Comparison of ENCODE assay signal across 9 mouse cellular contexts in the genomic region with DNA sequence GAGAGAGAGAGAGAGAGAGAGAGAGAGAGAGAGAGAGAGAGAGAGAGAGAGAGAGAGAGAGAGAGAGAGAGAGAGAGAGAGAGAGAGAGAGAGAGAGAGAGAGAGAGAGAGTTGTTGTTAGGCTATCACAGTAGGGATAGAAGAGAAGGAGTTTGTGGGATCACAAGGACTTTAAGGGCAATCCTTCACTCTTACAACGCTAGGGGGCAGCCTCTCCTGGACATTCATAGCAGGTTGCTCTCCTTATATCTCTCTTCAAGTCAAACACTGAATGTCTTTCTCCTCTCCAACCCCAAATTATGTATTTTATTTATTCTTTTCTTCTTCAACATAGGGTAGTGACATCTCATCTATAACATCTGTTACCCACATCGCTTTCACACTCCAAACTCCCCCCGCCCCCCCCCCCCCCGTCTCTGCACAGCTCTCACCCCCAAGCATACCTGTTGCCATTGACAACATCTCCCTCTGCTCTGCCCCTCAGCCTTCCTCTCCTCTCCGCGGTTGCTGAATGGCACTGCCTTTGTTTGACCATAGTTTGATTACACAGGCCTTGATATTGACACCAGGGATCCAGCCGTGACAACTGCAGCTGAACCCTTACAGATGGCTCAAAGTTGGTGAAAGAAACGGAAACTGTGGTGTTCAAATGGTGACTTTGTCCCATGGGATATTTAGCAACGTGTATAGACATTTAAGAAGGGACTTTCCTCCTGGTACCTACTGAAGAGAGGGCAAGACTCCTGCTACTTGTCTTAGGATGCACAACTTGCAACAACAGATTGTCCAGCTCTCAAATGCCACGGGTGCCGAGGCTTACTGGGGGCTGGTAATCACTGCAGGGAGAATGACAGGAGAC.
DNase-seq lines count a peak whose midpoint lies in the region; ATAC-seq lines count a peak whose summit lies in the region.
"Had no signal": no experiment of that assay in that cellular context is flagged by ENCODE, and none has a peak within 500 bp of the region (broad histone marks: within the 10 kb centered on the region; RNA-seq: fewer than 3 reads in every experiment).

No protein-coding gene starts in this region.

- H3K9ac ChIP-seq in forebrain, embryonic 15.5 days (replicated peaks), result no peak overlapping the region
- H3K9ac ChIP-seq in hindbrain, embryonic 13.5 days, result no peak overlapping the region
- H3K9ac ChIP-seq in midbrain, embryonic 12.5 days (replicated peaks), result no peak overlapping the region; the same call in 1 of the 2 replicates

- DNase-seq in R1 (ENCODE audit: low read depth, low spot score), result peak; percentile 68
- peak; percentile 35 for DNase-seq in cerebellum, adult 11 months
- DNase-seq in layer of hippocampus, postnatal 14 days (ENCODE audit: low spot score in 2 of 2), result peak; percentile 63 to 82
- DNase-seq in ovary, postnatal 14 days (ENCODE audit: low spot score), result no peak
- no peak for DNase-seq in T-cell, adult 2 months (ENCODE audit: low spot score)

- H3K4me3 ChIP-seq in forebrain, embryonic 15.5 days, result no peak overlapping the region
- H3K4me3 ChIP-seq in hindbrain, embryonic 13.5 days, result no peak overlapping the region
- H3K4me3 ChIP-seq in midbrain, embryonic 12.5 days, result peak overlapping the region; percentile 20; the same call in 1 of the 2 replicates
- H3K4me3 ChIP-seq: myocyte had no signal

- peak; percentile 85 for ATAC-seq in forebrain, embryonic 15.5 days (replicated peaks)
- ATAC-seq in hindbrain, embryonic 13.5 days (ENCODE audit: low FRiP score), result peak; percentile 90
- ATAC-seq in midbrain, embryonic 12.5 days (ENCODE audit: low FRiP score, low read depth), result peak; percentile 76

- peaks cover 6% of the 10 kb centered on the region for H3K4me1 ChIP-seq in forebrain, embryonic 15.5 days
- H3K4me1 ChIP-seq in hindbrain, embryonic 13.5 days (replicated peaks), result peaks cover 5% of the 10 kb centered on the region; the same call in 1 of the 2 replicates
- no peaks in the 10 kb centered on the region for H3K4me1 ChIP-seq in midbrain, embryonic 12.5 days

- H3K36me3 ChIP-seq in forebrain, embryonic 15.5 days, result no peaks in the 10 kb centered on the region
- no peaks in the 10 kb centered on the region for H3K36me3 ChIP-seq in hindbrain, embryonic 13.5 days
- no peaks in the 10 kb centered on the region for H3K36me3 ChIP-seq in midbrain, embryonic 12.5 days

- no peak overlapping the region for H3K4me2 ChIP-seq in forebrain, embryonic 15.5 days (replicated peaks)
- peak overlapping the region; percentile 32 for H3K4me2 ChIP-seq in hindbrain, embryonic 13.5 days
- H3K4me2 ChIP-seq in midbrain, embryonic 12.5 days (replicated peaks), result peak overlapping the region; percentile 42

- H3K27me3 ChIP-seq in forebrain, embryonic 15.5 days, result no peaks in the 10 kb centered on the region
- H3K27me3 ChIP-seq in hindbrain, embryonic 13.5 days, result no peaks in the 10 kb centered on the region
- H3K27me3 ChIP-seq in midbrain, embryonic 12.5 days, result no peaks in the 10 kb centered on the region

- peak overlapping the region; percentile 19; the same call in 1 of the 2 replicates for H3K27ac ChIP-seq in forebrain, embryonic 15.5 days (replicated peaks)
- H3K27ac ChIP-seq in hindbrain, embryonic 13.5 days, result no peak overlapping the region
- H3K27ac ChIP-seq in midbrain, embryonic 12.5 days (replicated peaks), result no peak overlapping the region

- H3K9me3 ChIP-seq in forebrain, embryonic 15.5 days, result no peaks in the 10 kb centered on the region
- H3K9me3 ChIP-seq in hindbrain, embryonic 13.5 days, result no peaks in the 10 kb centered on the region; the same call in 1 of the 2 replicates
- H3K9me3 ChIP-seq in midbrain, embryonic 12.5 days, result no peaks in the 10 kb centered on the region

- 28% methylated on average over 11 of the region's 11 CpGs for WGBS in forebrain, embryonic 15.5 days
- 33% methylated on average over 10 of the region's 11 CpGs for whole genome bisulfite sequencing in hindbrain, embryonic 13.5 days
- WGBS in midbrain, embryonic 12.5 days, result 38% methylated on average over 10 of the region's 11 CpGs

Comparison
In these comparisons a context has a peak if more than half of its experiments do, and no peak if none do; other contexts are left out.
1. DNase-seq: peak in R1 (single experiment), cerebellum, adult 11 months (single experiment) and layer of hippocampus, postnatal 14 days (2 of 2); none in ovary, postnatal 14 days (single experiment) and T-cell, adult 2 months (single experiment).
2. Peak in every context shown above with its lines, with median percentiles within 50 percentile points of each other: ATAC-seq.